Mouse (Mus musculus): ENCODE data around the gene Nudc. TPM values are rescaled to one million over a fixed set of nuclear protein-coding genes. Genes with fewer than 3 reads are reported as not detected.
A peak's percentile ranks its signal among the peaks of the same experiment; 100 is the strongest.

Gene Nudc
- polyA plus RNA-seq, 1 experiment, result 51.9 TPM

DNA sequence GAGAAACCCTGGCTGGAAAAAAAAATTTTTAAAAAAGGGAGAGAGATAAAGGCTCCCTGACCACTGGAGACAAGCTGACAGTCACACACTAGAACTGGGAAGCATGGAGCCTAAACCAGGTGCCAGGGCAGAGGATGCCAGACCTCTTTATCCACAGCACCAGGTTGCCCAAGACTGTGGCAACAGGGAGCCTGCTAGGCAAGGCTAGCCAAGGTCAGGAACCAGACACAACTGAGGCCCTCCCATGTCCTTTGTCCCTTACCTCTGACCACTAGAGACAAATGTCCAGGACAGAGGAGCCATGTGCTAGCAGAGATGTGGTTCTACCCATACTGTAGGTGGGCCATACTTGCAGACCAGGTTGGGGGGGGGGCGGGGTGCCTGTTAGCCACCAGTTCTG lies 6.2 kb upstream of the Nudc start:
- no peaks in the 10 kb centered on the region for H3K4me1 ChIP-seq (replicated peaks; ENCODE audit: control insufficient read depth, insufficient read depth, low read length)
- H3K4me3 ChIP-seq (ENCODE audit: control insufficient read depth, insufficient read depth, low read length), result no peak overlapping the region
- H3K27ac ChIP-seq (ENCODE audit: control insufficient read depth, insufficient read depth, low read length), result no peak overlapping the region
- H3K36me3 ChIP-seq (ENCODE audit: control insufficient read depth, insufficient read depth, low read length), result no peaks in the 10 kb centered on the region
- no peaks in the 10 kb centered on the region for H3K27me3 ChIP-seq (ENCODE audit: control insufficient read depth, insufficient read depth, low read length)
- TF ChIP-seq CTCF (IDR thresholded peaks at IDR 0.05; ENCODE audit: borderline replicate concordance, control insufficient read depth, extremely low read depth, insufficient read depth, low read length, poor library complexity) (no peak), POLR2A (IDR thresholded peaks at IDR 0.05; ENCODE audit: control insufficient read depth, extremely low read depth, insufficient read depth, low read length, poor library complexity) (no peak)
- DNase-seq, result no peak
- 100% methylated on average over 1 of the region's 1 CpGs for WGBS

- Histone ChIP-seq H3K27ac (ENCODE audit: control insufficient read depth, insufficient read depth, low read length) (no peak overlapping the region), H3K4me1 (replicated peaks; ENCODE audit: control insufficient read depth, insufficient read depth, low read length) (no peaks in the 10 kb centered on the region), H3K36me3 (ENCODE audit: control insufficient read depth, insufficient read depth, low read length) (peaks cover 42% of the 10 kb centered on the region), H3K27me3 (ENCODE audit: control insufficient read depth, insufficient read depth, low read length) (no peaks in the 10 kb centered on the region), H3K4me3 (ENCODE audit: control insufficient read depth, insufficient read depth, low read length) (no peak overlapping the region)
- no peak for DNase-seq
- 91% methylated on average over 5 of the region's 5 CpGs for WGBS
- TF ChIP-seq POLR2A (IDR thresholded peaks at IDR 0.05; ENCODE audit: control insufficient read depth, extremely low read depth, insufficient read depth, low read length, poor library complexity) (no peak), CTCF (IDR thresholded peaks at IDR 0.05; ENCODE audit: borderline replicate concordance, control insufficient read depth, extremely low read depth, insufficient read depth, low read length, poor library complexity) (no peak)
Observed at GRCm38 (mm10) chr4:133536652-133537051, 9.1 kb downstream of the Nudc start.

DNA sequence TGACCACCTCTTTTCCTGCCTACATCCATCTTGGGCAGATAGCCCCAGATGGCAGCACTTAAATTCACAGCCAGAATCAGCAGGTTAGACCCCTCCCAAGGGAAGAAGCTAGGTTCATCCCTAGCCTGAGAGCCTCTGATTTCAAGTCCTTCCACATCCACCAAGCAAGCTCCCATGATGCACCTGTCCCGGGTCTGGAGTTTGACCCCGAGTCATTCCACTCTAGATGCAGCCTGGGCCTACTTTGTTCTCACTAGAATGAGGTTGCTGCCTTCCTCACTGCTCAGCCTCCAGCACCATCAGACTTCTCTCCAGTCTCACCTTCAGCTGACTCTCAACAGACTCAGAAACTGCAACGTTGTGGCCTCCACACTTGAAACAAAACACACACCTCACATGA lies 9.7 kb downstream of the Nudc start:
- no peak for TF ChIP-seq POLR2A (IDR thresholded peaks at IDR 0.05; ENCODE audit: control insufficient read depth, extremely low read depth, insufficient read depth, low read length, poor library complexity)
- no peak for TF ChIP-seq CTCF (IDR thresholded peaks at IDR 0.05; ENCODE audit: borderline replicate concordance, control insufficient read depth, extremely low read depth, insufficient read depth, low read length, poor library complexity)
- H3K36me3 ChIP-seq (ENCODE audit: control insufficient read depth, insufficient read depth, low read length), result peaks cover 48% of the 10 kb centered on the region
- DNase-seq, result no peak
- no peak overlapping the region for H3K4me3 ChIP-seq (ENCODE audit: control insufficient read depth, insufficient read depth, low read length)
- H3K4me1 ChIP-seq (replicated peaks; ENCODE audit: control insufficient read depth, insufficient read depth, low read length), result no peaks in the 10 kb centered on the region
- H3K27me3 ChIP-seq (ENCODE audit: control insufficient read depth, insufficient read depth, low read length), result no peaks in the 10 kb centered on the region
- 77% methylated on average over 3 of the region's 3 CpGs for WGBS
- no peak overlapping the region for H3K27ac ChIP-seq (ENCODE audit: control insufficient read depth, insufficient read depth, low read length)

- Histone ChIP-seq H3K27ac (ENCODE audit: control insufficient read depth, insufficient read depth, low read length) (no peak overlapping the region), H3K36me3 (ENCODE audit: control insufficient read depth, insufficient read depth, low read length) (peaks cover 38% of the 10 kb centered on the region), H3K4me1 (replicated peaks; ENCODE audit: control insufficient read depth, insufficient read depth, low read length) (no peaks in the 10 kb centered on the region), H3K4me3 (ENCODE audit: control insufficient read depth, insufficient read depth, low read length) (no peak overlapping the region), H3K27me3 (ENCODE audit: control insufficient read depth, insufficient read depth, low read length) (no peaks in the 10 kb centered on the region)
- no peak for DNase-seq
- TF ChIP-seq POLR2A (IDR thresholded peaks at IDR 0.05; ENCODE audit: control insufficient read depth, extremely low read depth, insufficient read depth, low read length, poor library complexity) (no peak), CTCF (IDR thresholded peaks at IDR 0.05; ENCODE audit: borderline replicate concordance, control insufficient read depth, extremely low read depth, insufficient read depth, low read length, poor library complexity) (no peak)
- 79% methylated on average over 3 of the region's 3 CpGs for WGBS
Observed at GRCm38 (mm10) chr4:133532777-133533176, 13.0 kb downstream of the Nudc start.

DNA sequence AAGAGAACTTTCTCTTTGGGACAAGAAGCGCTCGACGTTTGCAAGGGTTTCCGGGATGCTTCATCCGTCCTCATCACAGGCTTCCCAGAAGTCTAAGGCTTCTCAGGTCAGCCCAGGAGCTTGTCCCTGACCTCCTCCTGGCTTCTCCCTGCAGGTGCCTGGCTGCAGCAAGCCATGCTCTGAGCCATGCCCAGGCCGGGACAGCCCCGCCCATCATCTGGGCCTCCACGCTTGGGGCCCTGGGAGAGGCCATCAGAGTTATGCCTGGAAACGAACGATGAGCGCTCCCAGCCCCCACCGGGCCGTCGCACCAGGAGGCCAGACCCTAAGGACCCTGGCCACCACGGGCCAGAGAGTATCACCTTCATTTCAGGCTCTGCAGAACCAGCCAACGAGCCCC lies 18.0 kb downstream of the Nudc start:
- TF ChIP-seq CTCF (IDR thresholded peaks at IDR 0.05; ENCODE audit: borderline replicate concordance, control insufficient read depth, extremely low read depth, insufficient read depth, low read length, poor library complexity) (no peak), POLR2A (IDR thresholded peaks at IDR 0.05; ENCODE audit: control insufficient read depth, extremely low read depth, insufficient read depth, low read length, poor library complexity) (no peak)
- Histone ChIP-seq H3K27ac (ENCODE audit: control insufficient read depth, insufficient read depth, low read length) (no peak overlapping the region), H3K4me1 (replicated peaks; ENCODE audit: control insufficient read depth, insufficient read depth, low read length) (no peaks in the 10 kb centered on the region), H3K36me3 (ENCODE audit: control insufficient read depth, insufficient read depth, low read length) (peaks cover 17% of the 10 kb centered on the region), H3K27me3 (ENCODE audit: control insufficient read depth, insufficient read depth, low read length) (no peaks in the 10 kb centered on the region), H3K4me3 (ENCODE audit: control insufficient read depth, insufficient read depth, low read length) (no peak overlapping the region)
- DNase-seq, result no peak
- 89% methylated on average over 16 of the region's 16 CpGs for WGBS

GRCm38 (mm10) chr4:133521502-133521901 lies 24.3 kb downstream of the Nudc start:
- H3K27me3 ChIP-seq (ENCODE audit: control insufficient read depth, insufficient read depth, low read length), result peaks cover 10% of the 10 kb centered on the region
- TF ChIP-seq CTCF (IDR thresholded peaks at IDR 0.05; ENCODE audit: borderline replicate concordance, control insufficient read depth, extremely low read depth, insufficient read depth, low read length, poor library complexity), result no peak
- TF ChIP-seq POLR2A (IDR thresholded peaks at IDR 0.05; ENCODE audit: control insufficient read depth, extremely low read depth, insufficient read depth, low read length, poor library complexity), result no peak
- no peak overlapping the region for H3K4me3 ChIP-seq (ENCODE audit: control insufficient read depth, insufficient read depth, low read length)
- no peaks in the 10 kb centered on the region; the same call in 1 of the 2 replicates for H3K4me1 ChIP-seq (replicated peaks; ENCODE audit: control insufficient read depth, insufficient read depth, low read length)
- H3K27ac ChIP-seq (ENCODE audit: control insufficient read depth, insufficient read depth, low read length), result no peak overlapping the region
- 89% methylated on average over 2 of the region's 2 CpGs for WGBS
- H3K36me3 ChIP-seq (ENCODE audit: control insufficient read depth, insufficient read depth, low read length), result no peaks in the 10 kb centered on the region
- no peak for DNase-seq

DNA sequence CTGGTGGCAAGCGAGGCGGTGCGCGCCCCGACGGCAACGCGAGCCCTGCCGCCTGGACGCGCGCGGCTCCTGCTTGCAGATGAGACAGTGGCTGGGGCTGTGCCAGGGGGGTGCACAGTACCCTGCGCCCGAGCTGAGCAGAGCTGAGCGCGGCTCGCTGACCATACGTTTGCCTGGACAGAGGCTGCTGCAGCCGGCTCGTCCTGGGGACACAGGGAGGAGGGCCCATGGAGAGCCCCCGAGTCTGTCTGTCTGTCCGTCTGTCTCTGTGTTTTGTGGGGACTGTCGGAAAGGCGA lies 26.5 kb downstream of the Nudc start:
- Histone ChIP-seq H3K27me3 (ENCODE audit: control insufficient read depth, insufficient read depth, low read length) (peaks cover 10% of the 10 kb centered on the region), H3K4me3 (ENCODE audit: control insufficient read depth, insufficient read depth, low read length) (peak overlapping the region; percentile 14), H3K36me3 (ENCODE audit: control insufficient read depth, insufficient read depth, low read length) (no peaks in the 10 kb centered on the region), H3K27ac (ENCODE audit: control insufficient read depth, insufficient read depth, low read length) (no peak overlapping the region), H3K4me1 (replicated peaks; ENCODE audit: control insufficient read depth, insufficient read depth, low read length) (no peaks in the 10 kb centered on the region; the same call in 1 of the 2 replicates)
- 19% methylated on average over 25 of the region's 25 CpGs for WGBS
- DNase-seq, result no peak
- TF ChIP-seq POLR2A (IDR thresholded peaks at IDR 0.05; ENCODE audit: control insufficient read depth, extremely low read depth, insufficient read depth, low read length, poor library complexity) (no peak), CTCF (IDR thresholded peaks at IDR 0.05; ENCODE audit: borderline replicate concordance, control insufficient read depth, extremely low read depth, insufficient read depth, low read length, poor library complexity) (no peak)

Data from thymus, adult 2 months (tissue).